Mouse (Mus musculus) midbrain, postnatal 0 days (tissue): Measurements from ENCODE around the gene Pigb. TPM values are rescaled to one million over a fixed set of nuclear protein-coding genes. Genes with fewer than 3 reads are reported as not detected.

Source experiments
- ATAC-seq: fragments of 200-750 bp; cut with Nextera tagmentation; 2 replicates; pipeline ENCODE4 v1.8.0; 2017; ENCODE audit warnings: moderate number of reproducible peaks, mild to moderate bottlenecking, moderate TSS enrichment, moderate library complexity; ENCODE audit not compliant: low FRiP score
- DNase-seq: peaks from one replicate; pipeline ENCODE4 v3.0.0-alpha.2; 2015; ENCODE audit warnings: low spot score
- H3K27ac ChIP-seq: fragments of 300-500 bp; sonication (generic); 2 replicates; pipeline ENCODE4 v1.5.1; 2014; ENCODE audit warnings: low read depth, mild to moderate bottlenecking, low read length, mixed read lengths
- H3K27me3 ChIP-seq: fragments of 300-500 bp; sonication (generic); 2 replicates; pipeline ENCODE4 v1.6.1; 2014; ENCODE audit warnings: low read length, control low read depth, mixed read lengths; ENCODE audit not compliant: insufficient read depth
- H3K36me3 ChIP-seq: fragments of 300-500 bp; sonication (generic); 2 replicates; pipeline ENCODE4 v1.6.1; 2014; ENCODE audit warnings: low read length, control low read depth, mixed read lengths; ENCODE audit not compliant: insufficient read depth
- H3K4me1 ChIP-seq: fragments of 300-500 bp; sonication (generic); 2 replicates; pipeline ENCODE4 v1.6.1; 2014; ENCODE audit warnings: mild to moderate bottlenecking, control low read depth, antibody characterized with exemption, low read length, mixed read lengths; ENCODE audit not compliant: insufficient read depth
- H3K4me2 ChIP-seq: fragments of 300-500 bp; sonication (generic); 2 replicates; pipeline ENCODE4 v1.6.1; 2014; ENCODE audit warnings: low read depth, mild to moderate bottlenecking, low read length, mixed read lengths; ENCODE audit not compliant: poor library complexity, severe bottlenecking
- H3K4me3 ChIP-seq: fragments of 300-500 bp; sonication (generic); 2 replicates; pipeline ENCODE4 v1.5.1; 2014; ENCODE audit warnings: low read depth, mild to moderate bottlenecking, low read length, moderate library complexity
- H3K9ac ChIP-seq: fragments of 300-500 bp; sonication (generic); replicated peaks from 2 replicates; pipeline ENCODE4 v1.6.1; 2014; ENCODE audit warnings: mild to moderate bottlenecking, low read length, moderate library complexity, mixed read lengths; ENCODE audit not compliant: poor library complexity, severe bottlenecking
- H3K9me3 ChIP-seq: fragments of 300-500 bp; sonication (generic); 2 replicates; pipeline ENCODE4 v1.6.1; 2016; ENCODE audit warnings: low read length, control low read depth
- CTCF ChIP-seq: IDR thresholded peaks from 2 replicates; pipeline ENCODE4 v1.5.1; 2016; ENCODE audit warnings: antibody characterized with exemption, mild to moderate bottlenecking
- WGBS: fragments of 180-500 bp; shearing (Covaris S2); extraction: QIAGEN DNeasy Blood & Tissue Kit; methylation state at CpG from one replicate; pipeline ENCODE4 v1.1.7; 2014; 5-methylcytosine and 5-hydroxymethylcytosine counted together
- polyA plus RNA-seq: library from polyadenylated mRNA; unstranded; fragments of >200 nt; fragmentation: Nextera tagmentation; extraction: Ambion mirVana; gene quantifications from 2 replicates; pipeline ENCODE4 v1.2.1, GENCODE M21; 2015
- total RNA-seq: library from RNA; depleted of rRNA; stranded (reverse); fragments of >200 nt; gene quantifications from 2 replicates; pipeline ENCODE4 v1.2.3, GENCODE M21; 2014; rRNA removed

Pigb gene
- total RNA-seq: 8.4 and 19.4 TPM in 2 replicates
- 12.2 and 13.0 TPM in 2 replicates for polyA plus RNA-seq

- H3K4me1 ChIP-seq: no peaks in the 10 kb centered on the region; the same call in 1 of the 2 replicates
- no peaks in the 10 kb centered on the region for H3K9me3 ChIP-seq
- H3K27me3 ChIP-seq: no peaks in the 10 kb centered on the region
- WGBS: 31% methylated on average over 6 of the region's 6 CpGs
- H3K36me3 ChIP-seq: 0 out of 2 replicates have a peak, but pooled peaks cover 4% of the 10 kb centered on the region
- ATAC-seq (no peak), DNase-seq (no peak)
- H3K4me3 ChIP-seq: peak within 1 kb of the TSS; percentile 71
- peak within 1 kb of the TSS; percentile 84 for H3K9ac ChIP-seq
- H3K27ac ChIP-seq: peak within 1 kb of the TSS; percentile 87
- no peak for TF ChIP-seq CTCF
- H3K4me2 ChIP-seq: peak within 1 kb of the TSS; percentile 67
These were observed at the start of gene Pigb for GRCm38 (mm10) chr9:73040080-73040479. Pigb (minus strand) TSS chr9:73040378.

- Histone ChIP-seq H3K4me3 (no peak overlapping the region), H3K36me3 (peaks cover 2% of the 10 kb centered on the region; the same call in 1 of the 2 replicates), H3K9ac (no peak overlapping the region), H3K9me3 (no peaks in the 10 kb centered on the region), H3K4me1 (no peaks in the 10 kb centered on the region), H3K4me2 (no peak overlapping the region), H3K27ac (no peak overlapping the region), H3K27me3 (no peaks in the 10 kb centered on the region)
- no peak for DNase-seq
- ATAC-seq: no peak
- WGBS: 81% methylated on average over 16 of the region's 16 CpGs
- TF ChIP-seq CTCF: no peak
These were observed 49.2 kb upstream of the Pigb start for GRCm38 (mm10) chr9:73089222-73089920.

- H3K4me1 ChIP-seq: no peaks in the 10 kb centered on the region
- H3K9ac ChIP-seq: no peak overlapping the region
- no peak overlapping the region for H3K4me2 ChIP-seq
- H3K4me3 ChIP-seq: no peak overlapping the region
- DNase-seq: no peak
- no peak for ATAC-seq
- no peaks in the 10 kb centered on the region for H3K27me3 ChIP-seq
- no peaks in the 10 kb centered on the region for H3K9me3 ChIP-seq
- peaks cover 2% of the 10 kb centered on the region; the same call in 1 of the 2 replicates for H3K36me3 ChIP-seq
- no peak overlapping the region for H3K27ac ChIP-seq
- no peak for TF ChIP-seq CTCF
- 74% methylated on average over 5 of the region's 5 CpGs for WGBS
These were observed 47.4 kb upstream of the Pigb start for GRCm38 (mm10) chr9:73087581-73087980.

GRCm38 (mm10) chr9:73087121-73087520 is 46.9 kb upstream of the Pigb start:
- ATAC-seq (no peak), DNase-seq (no peak)
- Histone ChIP-seq H3K9me3 (no peaks in the 10 kb centered on the region), H3K4me2 (no peak overlapping the region), H3K4me3 (no peak overlapping the region), H3K4me1 (no peaks in the 10 kb centered on the region), H3K27me3 (no peaks in the 10 kb centered on the region), H3K9ac (no peak overlapping the region), H3K36me3 (peaks cover 2% of the 10 kb centered on the region; the same call in 1 of the 2 replicates), H3K27ac (no peak overlapping the region)
- TF ChIP-seq CTCF: no peak
- 63% methylated on average over 8 of the region's 8 CpGs for WGBS

GRCm38 (mm10) chr9:73085845-73086244 is 45.7 kb upstream of the Pigb start:
- H3K27ac ChIP-seq: no peak overlapping the region
- TF ChIP-seq CTCF: no peak
- H3K4me2 ChIP-seq: no peak overlapping the region
- no peaks in the 10 kb centered on the region for H3K9me3 ChIP-seq
- H3K4me3 ChIP-seq: no peak overlapping the region
- peaks cover 2% of the 10 kb centered on the region; the same call in 1 of the 2 replicates for H3K36me3 ChIP-seq
- no peaks in the 10 kb centered on the region for H3K4me1 ChIP-seq
- ATAC-seq (no peak), DNase-seq (no peak)
- no peak overlapping the region for H3K9ac ChIP-seq
- 90% methylated on average over 6 of the region's 6 CpGs for WGBS
- no peaks in the 10 kb centered on the region for H3K27me3 ChIP-seq

- TF ChIP-seq CTCF: no peak
- 70% methylated on average over 6 of the region's 6 CpGs for WGBS
- H3K9ac ChIP-seq: no peak overlapping the region
- no peaks in the 10 kb centered on the region for H3K4me1 ChIP-seq
- DNase-seq: no peak
- H3K27me3 ChIP-seq: no peaks in the 10 kb centered on the region
- no peak overlapping the region for H3K4me2 ChIP-seq
- no peak for ATAC-seq
- H3K4me3 ChIP-seq: no peak overlapping the region
- peaks cover 2% of the 10 kb centered on the region; the same call in 1 of the 2 replicates for H3K36me3 ChIP-seq
- H3K27ac ChIP-seq: no peak overlapping the region
- no peaks in the 10 kb centered on the region for H3K9me3 ChIP-seq
These were observed 43.8 kb upstream of the Pigb start for GRCm38 (mm10) chr9:73083956-73084355.
